Mouse (Mus musculus): ENCODE measurements around the gene Gpt2. TPM values are rescaled to one million over a fixed set of nuclear protein-coding genes. Genes with fewer than 3 reads are reported as not detected.

Gpt2 gene
- polyA plus RNA-seq, 1 experiment from 2014 or later: 5.7 TPM

DNA sequence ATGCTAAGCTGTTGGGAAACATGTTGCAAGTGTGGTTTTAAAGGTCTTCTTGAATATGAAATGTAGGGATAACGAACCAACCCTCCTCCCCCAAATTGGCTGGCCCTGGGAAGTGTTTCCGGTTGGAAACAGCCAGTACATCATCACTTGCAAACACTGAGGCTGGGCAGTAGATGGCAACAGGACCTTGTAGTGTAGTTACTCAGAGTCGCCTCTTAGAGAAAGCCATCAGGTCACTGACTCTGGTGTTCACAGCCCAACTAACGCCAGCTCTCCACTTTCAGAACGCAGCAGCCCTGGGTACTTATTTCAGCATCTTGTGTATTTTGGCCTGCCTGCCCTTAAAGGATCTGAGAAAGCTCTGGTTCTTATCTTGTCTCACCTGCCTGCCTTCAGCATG lies 31.6 kb upstream of the Gpt2 start:
- Histone ChIP-seq H3K9me3 (replicated peaks; ENCODE audit: control insufficient read depth, low read length) (no peaks in the 10 kb centered on the region), H3K36me3 (ENCODE audit: control insufficient read depth, insufficient read depth) (no peaks in the 10 kb centered on the region), H3K27me3 (ENCODE audit: control insufficient read depth, insufficient read depth, low read length) (no peaks in the 10 kb centered on the region), H3K4me3 (ENCODE audit: low read length) (no peak overlapping the region), H3K4me2 (ENCODE audit: low read depth, low read length) (no peak overlapping the region), H3K27ac (ENCODE audit: low read length) (no peak overlapping the region), H3K4me1 (ENCODE audit: control insufficient read depth, insufficient read depth, low read length) (no peaks in the 10 kb centered on the region), H3K9ac (ENCODE audit: low read length) (no peak overlapping the region)
- no peak for ATAC-seq (replicated peaks; ENCODE audit: extremely low read depth, insufficient read depth, low FRiP score)
- WGBS: 23% methylated on average over 5 of the region's 5 CpGs

DNA sequence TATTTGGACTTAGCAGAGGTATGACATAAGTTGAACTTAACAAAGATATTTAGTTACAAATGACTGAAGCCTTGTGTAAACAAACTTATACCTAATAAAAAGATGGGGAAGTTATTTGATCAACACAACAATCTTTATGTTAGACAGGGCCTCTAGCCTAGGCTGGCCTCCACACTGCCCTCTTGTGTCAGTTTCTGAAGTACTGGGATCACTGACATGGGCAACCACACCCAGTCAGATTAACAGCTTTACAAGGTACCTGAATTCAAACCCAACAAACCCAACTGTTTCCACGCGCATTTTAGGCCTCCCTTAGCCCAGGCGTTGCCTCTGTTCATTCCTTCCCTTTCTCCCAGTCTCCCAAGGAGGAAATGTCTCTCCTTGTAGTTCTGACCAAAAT lies 31.0 kb upstream of the Gpt2 start:
- Histone ChIP-seq H3K4me1 (ENCODE audit: control insufficient read depth, insufficient read depth, low read length) (no peaks in the 10 kb centered on the region), H3K9ac (ENCODE audit: low read length) (no peak overlapping the region), H3K9me3 (replicated peaks; ENCODE audit: control insufficient read depth, low read length) (no peaks in the 10 kb centered on the region), H3K27me3 (ENCODE audit: control insufficient read depth, insufficient read depth, low read length) (no peaks in the 10 kb centered on the region), H3K27ac (ENCODE audit: low read length) (no peak overlapping the region), H3K4me2 (ENCODE audit: low read depth, low read length) (no peak overlapping the region), H3K36me3 (ENCODE audit: control insufficient read depth, insufficient read depth) (no peaks in the 10 kb centered on the region), H3K4me3 (ENCODE audit: low read length) (no peak overlapping the region)
- WGBS: 75% methylated on average over 3 of the region's 3 CpGs
- no peak for ATAC-seq (replicated peaks; ENCODE audit: extremely low read depth, insufficient read depth, low FRiP score)

DNA sequence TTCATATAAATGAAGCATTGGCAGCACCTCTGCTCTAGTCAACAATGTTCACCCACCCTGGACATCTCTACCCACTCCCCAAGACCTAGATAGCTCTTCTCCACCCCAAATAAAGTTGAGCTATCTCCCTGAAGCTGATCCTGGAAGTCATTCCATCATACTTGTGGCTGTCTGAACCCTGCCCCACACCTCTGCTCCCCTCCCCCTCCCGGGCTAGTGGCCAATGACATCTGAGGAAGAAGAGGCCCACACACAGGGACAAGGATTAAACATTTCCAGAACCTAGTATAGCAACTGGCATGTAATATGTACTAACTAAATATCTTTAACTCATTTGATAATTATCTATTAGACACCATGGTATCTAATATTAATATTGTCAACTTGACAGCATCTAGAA lies 29.9 kb upstream of the Gpt2 start:
- no peak overlapping the region for H3K4me3 ChIP-seq (ENCODE audit: low read length)
- no peaks in the 10 kb centered on the region for H3K27me3 ChIP-seq (ENCODE audit: control insufficient read depth, insufficient read depth, low read length)
- H3K9me3 ChIP-seq (replicated peaks; ENCODE audit: control insufficient read depth, low read length): no peaks in the 10 kb centered on the region
- no peak overlapping the region for H3K27ac ChIP-seq (ENCODE audit: low read length)
- H3K4me1 ChIP-seq (ENCODE audit: control insufficient read depth, insufficient read depth, low read length): no peaks in the 10 kb centered on the region
- no peak overlapping the region for H3K4me2 ChIP-seq (ENCODE audit: low read depth, low read length)
- no peak overlapping the region for H3K9ac ChIP-seq (ENCODE audit: low read length)
- no peak for ATAC-seq (replicated peaks; ENCODE audit: extremely low read depth, insufficient read depth, low FRiP score)
- WGBS: 70% methylated on average over 1 of the region's 1 CpGs
- H3K36me3 ChIP-seq (ENCODE audit: control insufficient read depth, insufficient read depth): no peaks in the 10 kb centered on the region

DNA sequence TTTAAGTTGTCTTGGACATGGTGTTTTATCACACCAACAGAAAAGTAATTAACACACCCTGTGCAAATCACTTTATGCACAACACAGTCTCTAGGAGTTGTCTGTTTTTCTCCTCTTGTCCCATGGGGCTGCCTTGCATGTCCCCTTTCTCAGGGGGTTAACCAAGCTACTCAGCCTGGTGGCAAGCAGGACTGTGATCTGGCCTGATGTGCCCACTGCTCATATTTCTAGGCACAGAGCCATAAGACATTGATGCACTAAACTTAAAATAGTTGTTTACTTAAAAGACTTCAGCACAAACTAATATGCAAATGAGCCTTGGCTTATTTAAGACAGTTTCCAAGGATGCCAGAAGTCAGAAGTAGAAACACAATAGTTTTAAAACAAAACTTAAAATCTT lies 28.1 kb upstream of the Gpt2 start:
- H3K4me1 ChIP-seq (ENCODE audit: control insufficient read depth, insufficient read depth, low read length): no peaks in the 10 kb centered on the region
- H3K36me3 ChIP-seq (ENCODE audit: control insufficient read depth, insufficient read depth): no peaks in the 10 kb centered on the region
- H3K27me3 ChIP-seq (ENCODE audit: control insufficient read depth, insufficient read depth, low read length): no peaks in the 10 kb centered on the region
- no peak overlapping the region for H3K4me2 ChIP-seq (ENCODE audit: low read depth, low read length)
- no peak overlapping the region for H3K9ac ChIP-seq (ENCODE audit: low read length)
- no peak overlapping the region for H3K27ac ChIP-seq (ENCODE audit: low read length)
- no peak overlapping the region for H3K4me3 ChIP-seq (ENCODE audit: low read length)
- no peaks in the 10 kb centered on the region for H3K9me3 ChIP-seq (replicated peaks; ENCODE audit: control insufficient read depth, low read length)
- ATAC-seq (replicated peaks; ENCODE audit: extremely low read depth, insufficient read depth, low FRiP score): no peak

DNA sequence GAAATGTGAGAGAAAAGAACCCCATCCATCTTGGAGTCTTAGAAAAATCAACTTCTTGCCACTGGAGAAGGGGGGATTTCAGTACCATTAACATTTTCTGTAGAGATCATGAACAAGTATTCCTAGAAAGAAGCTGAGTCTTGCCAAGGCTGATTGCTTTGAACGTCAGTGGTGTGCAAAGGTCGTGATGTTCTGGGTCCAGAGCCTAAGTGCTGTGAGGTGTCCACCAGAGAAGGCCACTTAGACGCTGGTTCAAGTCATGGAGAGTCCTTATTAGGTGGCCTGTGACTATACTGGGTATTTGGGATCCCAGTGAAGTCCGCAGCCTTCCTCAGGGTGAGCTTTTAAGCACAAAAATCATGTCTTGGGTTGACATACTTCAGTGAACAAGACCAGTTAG lies 26.3 kb upstream of the Gpt2 start:
- no peak overlapping the region for H3K4me2 ChIP-seq (ENCODE audit: low read depth, low read length)

DNA sequence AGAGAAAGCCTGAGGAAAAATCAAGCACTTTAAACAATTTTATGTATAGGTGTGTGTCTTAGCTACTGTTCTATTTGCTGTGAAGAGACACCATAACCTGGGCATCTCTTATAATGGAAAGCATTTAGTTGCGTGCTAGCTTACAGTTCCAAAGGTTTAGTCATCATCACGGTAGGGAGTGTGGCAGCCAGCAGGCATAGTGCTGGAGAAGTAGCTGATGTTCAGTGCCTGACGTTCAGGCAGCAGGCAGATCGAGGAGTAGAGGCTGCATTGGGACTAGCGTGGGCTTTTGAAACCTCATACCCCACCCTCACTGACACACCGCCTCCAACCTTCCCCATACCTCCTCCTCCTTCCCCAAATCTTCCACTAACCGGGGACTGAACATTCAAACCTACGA lies 21.6 kb upstream of the Gpt2 start:
- Histone ChIP-seq H3K27me3 (ENCODE audit: control insufficient read depth, insufficient read depth, low read length) (no peaks in the 10 kb centered on the region), H3K36me3 (ENCODE audit: control insufficient read depth, insufficient read depth) (no peaks in the 10 kb centered on the region), H3K4me1 (ENCODE audit: control insufficient read depth, insufficient read depth, low read length) (no peaks in the 10 kb centered on the region), H3K4me3 (ENCODE audit: low read length) (no peak overlapping the region), H3K27ac (ENCODE audit: low read length) (no peak overlapping the region), H3K9me3 (replicated peaks; ENCODE audit: control insufficient read depth, low read length) (no peaks in the 10 kb centered on the region), H3K4me2 (ENCODE audit: low read depth, low read length) (no peak overlapping the region), H3K9ac (ENCODE audit: low read length) (no peak overlapping the region)
- WGBS: 81% methylated on average over 8 of the region's 8 CpGs
- ATAC-seq (replicated peaks; ENCODE audit: extremely low read depth, insufficient read depth, low FRiP score): no peak

More for the DNA sequence above, 26.3 kb upstream of the Gpt2 start:
- Histone ChIP-seq H3K4me1 (ENCODE audit: control insufficient read depth, insufficient read depth, low read length) (no peaks in the 10 kb centered on the region), H3K36me3 (ENCODE audit: control insufficient read depth, insufficient read depth) (no peaks in the 10 kb centered on the region), H3K27ac (ENCODE audit: low read length) (no peak overlapping the region), H3K9me3 (replicated peaks; ENCODE audit: control insufficient read depth, low read length) (no peaks in the 10 kb centered on the region), H3K27me3 (ENCODE audit: control insufficient read depth, insufficient read depth, low read length) (no peaks in the 10 kb centered on the region), H3K4me3 (ENCODE audit: low read length) (no peak overlapping the region), H3K9ac (ENCODE audit: low read length) (no peak overlapping the region)
- ATAC-seq (replicated peaks; ENCODE audit: extremely low read depth, insufficient read depth, low FRiP score): no peak
- WGBS: 81% methylated on average over 4 of the region's 4 CpGs

DNA sequence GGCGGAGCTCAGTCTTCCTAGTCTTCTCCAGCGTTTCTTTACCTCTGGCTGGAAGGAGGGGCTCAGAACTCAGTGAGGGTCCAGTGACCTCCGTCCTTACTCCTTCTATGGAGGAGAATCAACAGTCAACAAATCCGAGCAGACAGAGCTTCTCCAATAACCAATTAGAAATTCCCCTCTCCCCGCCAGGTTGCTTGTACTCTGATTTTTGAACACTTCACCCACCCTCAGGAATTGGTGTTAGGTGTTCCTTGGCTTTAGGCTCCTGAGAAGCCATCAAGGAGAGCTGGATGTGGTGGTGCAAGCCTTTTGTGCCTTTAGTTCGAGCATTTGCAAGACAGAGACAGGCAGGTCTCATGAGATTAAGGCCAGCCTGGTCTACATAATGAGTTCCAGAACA lies 19.6 kb upstream of the Gpt2 start:
- ATAC-seq (replicated peaks; ENCODE audit: extremely low read depth, insufficient read depth, low FRiP score): no peak
- no peaks in the 10 kb centered on the region for H3K36me3 ChIP-seq (ENCODE audit: control insufficient read depth, insufficient read depth)
- no peak overlapping the region for H3K27ac ChIP-seq (ENCODE audit: low read length)
- H3K4me2 ChIP-seq (ENCODE audit: low read depth, low read length): no peak overlapping the region
- H3K9ac ChIP-seq (ENCODE audit: low read length): no peak overlapping the region
- H3K9me3 ChIP-seq (replicated peaks; ENCODE audit: control insufficient read depth, low read length): no peaks in the 10 kb centered on the region
- H3K4me3 ChIP-seq (ENCODE audit: low read length): no peak overlapping the region
- H3K4me1 ChIP-seq (ENCODE audit: control insufficient read depth, insufficient read depth, low read length): no peaks in the 10 kb centered on the region
- WGBS: 64% methylated on average over 6 of the region's 6 CpGs
- no peaks in the 10 kb centered on the region for H3K27me3 ChIP-seq (ENCODE audit: control insufficient read depth, insufficient read depth, low read length)

DNA sequence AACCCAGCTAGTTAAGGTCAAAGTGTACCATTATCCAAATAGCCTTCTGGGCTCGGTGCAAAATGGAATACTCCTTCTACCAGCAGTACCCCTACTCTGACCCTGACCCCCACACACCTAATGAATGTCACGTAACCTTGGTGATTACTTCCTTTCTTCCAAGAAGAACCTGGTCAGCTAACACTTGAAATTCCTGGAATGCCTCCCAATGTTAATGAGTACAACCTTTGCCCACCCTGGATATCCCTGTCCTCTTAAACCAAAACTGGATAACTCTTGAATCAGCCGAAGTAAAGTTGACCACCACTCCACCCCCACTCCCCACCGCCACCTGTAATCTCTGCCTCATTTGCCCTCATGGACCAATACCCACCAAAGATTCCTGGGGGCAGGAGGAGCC lies 19.1 kb upstream of the Gpt2 start:
- no peak for ATAC-seq (replicated peaks; ENCODE audit: extremely low read depth, insufficient read depth, low FRiP score)
- WGBS: 71% methylated on average over 4 of the region's 4 CpGs

DNA sequence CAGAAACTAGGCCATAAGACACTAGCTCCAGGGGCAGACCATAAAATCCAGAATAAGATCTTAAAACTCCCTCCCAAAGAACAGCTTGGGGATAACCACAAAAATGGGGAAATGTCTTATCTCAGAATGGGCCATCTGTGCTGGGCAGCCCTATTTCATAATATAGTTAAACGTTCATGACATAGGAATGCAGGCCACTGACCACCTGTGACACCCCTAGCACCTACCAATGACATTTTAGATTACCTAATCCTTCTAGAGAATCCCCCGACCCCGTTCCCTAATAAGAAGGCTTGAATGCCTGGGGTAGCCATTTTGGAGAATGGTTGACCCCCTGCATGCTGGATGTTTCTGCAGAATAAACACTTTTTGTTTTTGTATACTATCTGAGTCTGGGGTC lies 17.5 kb upstream of the Gpt2 start:
- Histone ChIP-seq H3K4me1 (ENCODE audit: control insufficient read depth, insufficient read depth, low read length) (no peaks in the 10 kb centered on the region), H3K4me2 (ENCODE audit: low read depth, low read length) (no peak overlapping the region), H3K4me3 (ENCODE audit: low read length) (no peak overlapping the region), H3K9me3 (replicated peaks; ENCODE audit: control insufficient read depth, low read length) (no peaks in the 10 kb centered on the region), H3K27me3 (ENCODE audit: control insufficient read depth, insufficient read depth, low read length) (no peaks in the 10 kb centered on the region), H3K36me3 (ENCODE audit: control insufficient read depth, insufficient read depth) (no peaks in the 10 kb centered on the region), H3K27ac (ENCODE audit: low read length) (no peak overlapping the region), H3K9ac (ENCODE audit: low read length) (no peak overlapping the region)
- ATAC-seq (replicated peaks; ENCODE audit: extremely low read depth, insufficient read depth, low FRiP score): no peak
- 79% methylated on average over 3 of the region's 3 CpGs for WGBS

More for the DNA sequence above, 19.1 kb upstream of the Gpt2 start:
- Histone ChIP-seq H3K9ac (ENCODE audit: low read length) (no peak overlapping the region), H3K4me2 (ENCODE audit: low read depth, low read length) (no peak overlapping the region), H3K27ac (ENCODE audit: low read length) (no peak overlapping the region), H3K9me3 (replicated peaks; ENCODE audit: control insufficient read depth, low read length) (no peaks in the 10 kb centered on the region), H3K4me1 (ENCODE audit: control insufficient read depth, insufficient read depth, low read length) (no peaks in the 10 kb centered on the region), H3K27me3 (ENCODE audit: control insufficient read depth, insufficient read depth, low read length) (no peaks in the 10 kb centered on the region), H3K36me3 (ENCODE audit: control insufficient read depth, insufficient read depth) (no peaks in the 10 kb centered on the region), H3K4me3 (ENCODE audit: low read length) (no peak overlapping the region)

DNA sequence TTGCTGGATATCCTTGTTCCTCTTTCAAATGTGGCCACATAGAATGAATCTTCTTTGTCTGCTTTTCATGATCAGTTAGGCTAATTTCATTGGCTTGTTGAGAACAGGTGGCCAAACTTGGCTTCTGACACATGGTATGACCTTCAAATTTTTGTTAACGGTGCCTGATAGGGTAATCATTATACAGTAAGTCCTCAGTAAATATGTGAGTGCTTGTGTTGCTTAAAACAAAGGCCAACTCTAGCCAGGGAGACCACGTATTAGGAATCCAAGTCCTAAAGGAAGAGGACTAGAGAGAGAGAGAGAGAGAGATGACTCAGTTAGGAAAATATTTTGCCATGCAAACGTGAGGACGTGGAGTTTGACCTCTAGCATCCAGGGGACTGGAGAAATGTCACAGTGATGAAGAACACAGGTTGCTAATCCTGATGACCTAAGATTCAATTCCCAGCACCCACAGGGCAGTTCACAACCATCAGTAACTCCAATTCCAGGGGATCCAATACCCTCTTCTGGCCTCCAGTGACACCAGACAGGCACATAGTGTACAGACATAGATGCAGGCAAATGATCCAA lies 15.3 kb upstream of the Gpt2 start:
- Histone ChIP-seq H3K9me3 (replicated peaks; ENCODE audit: control insufficient read depth, low read length) (no peaks in the 10 kb centered on the region), H3K27me3 (ENCODE audit: control insufficient read depth, insufficient read depth, low read length) (no peaks in the 10 kb centered on the region), H3K4me3 (ENCODE audit: low read length) (no peak overlapping the region), H3K27ac (ENCODE audit: low read length) (no peak overlapping the region), H3K4me1 (ENCODE audit: control insufficient read depth, insufficient read depth, low read length) (no peaks in the 10 kb centered on the region), H3K36me3 (ENCODE audit: control insufficient read depth, insufficient read depth) (no peaks in the 10 kb centered on the region), H3K4me2 (ENCODE audit: low read depth, low read length) (no peak overlapping the region), H3K9ac (ENCODE audit: low read length) (no peak overlapping the region)
- no peak for ATAC-seq (replicated peaks; ENCODE audit: extremely low read depth, insufficient read depth, low FRiP score)
- 37% methylated on average over 4 of the region's 4 CpGs for WGBS

All from heart, embryonic 16.5 days (tissue).